Mouse (Mus musculus) liver, embryonic 14.5 days (tissue): ENCODE measurements around the gene Ppp1r21.

Experiments used
- CTCF ChIP-seq: IDR thresholded peaks from 2 replicates; pipeline ENCODE4 v1.5.1; 2016; ENCODE audit warnings: antibody characterized with exemption, low read depth, control low read depth
- EP300 ChIP-seq: IDR thresholded peaks from 2 replicates; pipeline ENCODE4 v1.6.1; 2016; ENCODE audit warnings: antibody characterized with exemption, low read depth

DNA sequence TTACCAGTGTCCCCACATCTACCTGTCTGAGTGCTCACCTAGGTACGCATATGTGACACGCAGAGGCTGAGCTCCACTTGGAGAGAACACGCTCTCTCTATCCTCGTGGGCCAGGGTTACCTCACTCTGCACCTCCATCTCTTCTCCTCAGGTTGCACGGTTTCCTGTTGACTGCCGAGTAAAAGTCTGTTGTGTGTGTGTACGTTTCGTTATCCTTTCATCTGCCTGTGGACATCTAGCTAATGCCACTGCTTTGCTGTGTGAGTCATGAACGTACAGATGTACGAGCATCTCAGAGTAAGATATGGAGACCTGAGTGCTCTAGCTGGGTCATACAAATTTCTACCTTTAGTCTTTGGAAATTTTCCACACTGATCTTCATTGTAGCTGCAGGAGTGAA is 49.5 kb upstream of the Ppp1r21 start:
- TF ChIP-seq EP300 (no peak), CTCF (no peak)
